Mouse (Mus musculus) stomach, embryonic 16.5 days (tissue): ENCODE data around the gene Pparg. TPM values are rescaled to one million over a fixed set of nuclear protein-coding genes. Genes with fewer than 3 reads are reported as not detected.

Experiments
- ATAC-seq: fragments of 200-750 bp; cut with Nextera tagmentation; 2 replicates; pipeline ENCODE4 v1.8.0; 2017; ENCODE audit warnings: moderate number of reproducible peaks, moderate TSS enrichment; ENCODE audit not compliant: insufficient read depth, low FRiP score
- H3K27ac ChIP-seq: fragments of 300-500 bp; sonication (generic); 2 replicates; pipeline ENCODE4 v1.5.1; 2014; ENCODE audit warnings: low read length
- H3K27me3 ChIP-seq: fragments of 300-500 bp; sonication (generic); 2 replicates; pipeline ENCODE4 v1.6.1; 2014; ENCODE audit warnings: low read length, control low read depth, mixed read lengths; ENCODE audit not compliant: control insufficient read depth, insufficient read depth
- H3K36me3 ChIP-seq: fragments of 300-500 bp; sonication (generic); 2 replicates; pipeline ENCODE4 v1.6.1; 2014; ENCODE audit warnings: low read length; ENCODE audit not compliant: control insufficient read depth, insufficient read depth
- H3K4me1 ChIP-seq: fragments of 300-500 bp; sonication (generic); 2 replicates; pipeline ENCODE4 v1.6.1; 2014; ENCODE audit warnings: low read length, control low read depth, mixed read lengths; ENCODE audit not compliant: control insufficient read depth, insufficient read depth
- H3K4me2 ChIP-seq: fragments of 300-500 bp; sonication (generic); 2 replicates; pipeline ENCODE4 v1.6.1; 2014; ENCODE audit warnings: low read depth, low read length, mixed read lengths
- H3K4me3 ChIP-seq: fragments of 300-500 bp; sonication (generic); replicated peaks from 2 replicates; pipeline ENCODE4 v1.5.1; 2014; ENCODE audit warnings: mild to moderate bottlenecking, low read length
- H3K9ac ChIP-seq: fragments of 300-500 bp; sonication (generic); 2 replicates; pipeline ENCODE4 v1.6.1; 2014; ENCODE audit warnings: low read length
- H3K9me3 ChIP-seq: fragments of 300-500 bp; sonication (generic); replicated peaks from 2 replicates; pipeline ENCODE4 v1.6.1; 2016; ENCODE audit warnings: low read length, control low read depth; ENCODE audit not compliant: control insufficient read depth
- WGBS: fragments of 180-500 bp; shearing (Covaris S2); extraction: QIAGEN DNeasy Blood & Tissue Kit; methylation state at CpG from one replicate; pipeline ENCODE4 v1.1.7; 2014; 5-methylcytosine and 5-hydroxymethylcytosine counted together
- polyA plus RNA-seq: library from polyadenylated mRNA; unstranded; fragments of >200 nt; fragmentation: Nextera tagmentation; extraction: Ambion mirVana; gene quantifications from 2 replicates; pipeline ENCODE4 v1.2.1, GENCODE M21; 2015

Pparg gene
- polyA plus RNA-seq, 1 experiment from 2014 or later, result 18.2 TPM

DNA sequence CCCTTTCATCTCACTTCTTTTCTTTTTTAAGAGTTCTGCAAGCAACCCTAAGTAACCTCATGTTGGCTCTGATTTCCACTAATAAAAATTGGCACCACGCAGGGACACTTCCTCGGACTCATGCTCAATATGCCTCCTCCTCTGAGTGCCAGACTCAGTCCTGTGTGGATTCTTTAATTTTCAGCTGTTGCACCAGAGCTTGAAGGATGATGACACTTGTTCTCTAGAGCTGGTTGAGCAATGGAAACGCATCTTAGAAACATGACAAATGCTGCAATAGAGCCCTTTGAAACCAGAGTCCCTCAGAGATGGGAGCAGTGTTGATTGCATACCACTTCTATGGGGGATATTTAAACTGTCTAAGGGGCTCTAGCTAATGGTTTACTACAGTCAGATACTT, 63.7 kb downstream of the Pparg start:
- WGBS, result 79% methylated on average over 3 of the region's 3 CpGs
- no peak overlapping the region for H3K9ac ChIP-seq

DNA sequence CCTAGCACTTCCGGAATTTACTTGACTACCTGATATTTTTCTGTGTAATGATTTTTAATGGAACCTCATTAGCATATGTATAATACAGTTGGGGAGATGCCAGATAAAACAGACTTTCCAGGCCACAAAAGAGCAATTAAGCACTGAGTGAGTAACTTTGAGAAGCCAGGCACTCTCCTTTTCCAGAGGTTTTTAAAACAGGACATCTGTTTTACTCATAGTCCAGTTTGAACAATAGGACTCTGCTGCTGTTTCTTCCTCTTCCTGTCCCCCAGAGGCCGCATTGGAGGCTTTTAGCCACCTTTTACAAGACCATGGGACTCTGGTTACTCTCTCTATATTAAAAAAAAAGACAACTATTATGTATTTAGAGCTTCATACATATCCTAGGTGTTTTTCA, 72.0 kb downstream of the Pparg start:
- WGBS, result 64% methylated on average over 2 of the region's 2 CpGs
- H3K4me3 ChIP-seq, result no peak overlapping the region
- no peaks in the 10 kb centered on the region for H3K27me3 ChIP-seq
- H3K4me2 ChIP-seq, result no peak overlapping the region
- no peak for ATAC-seq
- H3K4me1 ChIP-seq, result no peaks in the 10 kb centered on the region
- H3K36me3 ChIP-seq, result no peaks in the 10 kb centered on the region
- no peak overlapping the region for H3K27ac ChIP-seq
- no peaks in the 10 kb centered on the region for H3K9me3 ChIP-seq
- no peak overlapping the region for H3K9ac ChIP-seq

More for the DNA sequence above, 63.7 kb downstream of the Pparg start:
- Histone ChIP-seq H3K9me3 (no peaks in the 10 kb centered on the region), H3K27ac (no peak overlapping the region), H3K4me2 (no peak overlapping the region), H3K4me1 (no peaks in the 10 kb centered on the region), H3K36me3 (no peaks in the 10 kb centered on the region), H3K27me3 (no peaks in the 10 kb centered on the region), H3K4me3 (no peak overlapping the region)
- ATAC-seq, result no peak

DNA sequence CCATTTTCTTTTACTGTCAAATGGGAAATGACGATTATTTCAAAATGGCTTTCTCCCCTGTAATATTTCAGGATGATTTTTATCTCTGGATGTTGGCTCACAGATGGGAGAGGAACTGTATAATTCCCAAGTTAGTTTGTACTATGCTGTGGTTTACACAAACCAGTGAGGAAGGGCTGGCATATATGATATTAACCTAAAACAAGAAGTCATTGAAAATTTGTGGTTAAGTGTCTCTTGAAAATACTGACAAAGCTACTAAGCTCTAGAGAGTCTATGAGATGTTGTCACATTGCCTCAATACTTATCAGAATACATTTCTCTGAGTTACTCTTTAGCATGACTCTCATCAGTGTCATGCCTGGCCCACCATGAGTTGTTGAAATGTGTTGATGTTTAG, 73.3 kb downstream of the Pparg start:
- no peaks in the 10 kb centered on the region for H3K27me3 ChIP-seq
- H3K9ac ChIP-seq, result no peak overlapping the region
- H3K9me3 ChIP-seq, result no peaks in the 10 kb centered on the region
- WGBS, result 69% methylated on average over 1 of the region's 1 CpGs
- H3K36me3 ChIP-seq, result no peaks in the 10 kb centered on the region
- H3K4me1 ChIP-seq, result no peaks in the 10 kb centered on the region
- H3K27ac ChIP-seq, result no peak overlapping the region
- H3K4me3 ChIP-seq, result no peak overlapping the region
- ATAC-seq, result no peak
- no peak overlapping the region for H3K4me2 ChIP-seq

DNA sequence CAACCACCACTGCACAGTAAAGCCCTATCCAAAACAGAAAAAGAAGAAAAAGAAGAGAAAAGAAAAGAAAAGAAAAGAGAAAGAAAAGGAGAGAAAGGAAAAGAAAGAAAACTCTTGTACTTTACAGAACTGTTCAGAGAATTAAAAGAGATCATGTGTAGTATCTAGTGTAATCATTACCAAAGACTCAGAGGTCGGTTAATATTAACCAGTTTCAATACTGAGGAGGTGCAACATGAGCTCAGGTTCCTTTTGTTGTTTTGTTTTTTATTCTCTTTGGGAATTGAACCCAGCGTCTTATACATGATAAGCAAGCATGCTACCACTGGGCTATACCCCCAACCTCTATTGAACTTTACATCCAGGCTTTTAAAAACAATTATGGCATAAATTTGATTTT, 74.1 kb downstream of the Pparg start:
- Histone ChIP-seq H3K9ac (no peak overlapping the region), H3K4me1 (no peaks in the 10 kb centered on the region), H3K4me3 (no peak overlapping the region), H3K27ac (no peak overlapping the region), H3K36me3 (no peaks in the 10 kb centered on the region), H3K9me3 (no peaks in the 10 kb centered on the region), H3K4me2 (no peak overlapping the region), H3K27me3 (no peaks in the 10 kb centered on the region)
- ATAC-seq, result no peak
- WGBS, result 56% methylated on average over 2 of the region's 2 CpGs

DNA sequence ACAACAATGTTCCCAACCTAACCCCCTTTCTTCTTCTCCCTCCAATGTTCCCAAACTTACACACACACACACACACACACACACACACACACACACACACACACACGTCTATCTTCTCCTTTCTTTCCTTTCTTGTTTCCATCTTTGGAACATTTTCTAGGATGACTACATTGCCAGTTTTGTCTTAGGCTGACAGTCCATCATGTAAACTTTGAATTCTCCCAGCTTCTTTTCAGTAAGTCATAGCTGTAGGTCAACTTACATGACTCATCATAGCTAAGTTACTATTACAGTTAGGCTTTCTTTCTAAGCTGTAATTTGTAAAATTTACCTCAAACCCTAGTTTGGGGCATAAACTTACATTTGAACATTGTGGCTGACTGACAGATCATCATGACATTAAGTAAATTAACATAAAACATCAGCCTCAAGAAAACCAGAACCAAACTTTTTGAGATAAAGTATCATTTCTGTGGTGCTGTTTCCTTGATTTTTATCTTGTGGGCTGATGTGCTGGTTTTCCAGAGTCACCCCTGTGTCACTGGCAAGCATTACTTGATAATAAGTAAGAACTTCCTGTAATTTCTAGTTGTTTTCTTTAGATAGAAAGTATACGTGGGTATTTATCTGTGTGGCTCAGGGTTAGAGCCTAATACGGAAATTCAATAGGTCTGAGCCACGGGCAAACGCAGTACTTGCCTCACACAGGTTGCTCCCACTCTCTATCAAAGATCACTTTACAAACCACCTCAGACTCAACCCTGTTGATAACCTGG, 79.7 kb downstream of the Pparg start:
- H3K9me3 ChIP-seq, result no peaks in the 10 kb centered on the region
- H3K27ac ChIP-seq, result no peak overlapping the region
- H3K27me3 ChIP-seq, result no peaks in the 10 kb centered on the region
- no peak overlapping the region for H3K9ac ChIP-seq
- no peak for ATAC-seq
- H3K4me2 ChIP-seq, result no peak overlapping the region
- WGBS, result 66% methylated on average over 5 of the region's 5 CpGs
- no peaks in the 10 kb centered on the region for H3K36me3 ChIP-seq
- H3K4me3 ChIP-seq, result no peak overlapping the region
- H3K4me1 ChIP-seq, result no peaks in the 10 kb centered on the region

DNA sequence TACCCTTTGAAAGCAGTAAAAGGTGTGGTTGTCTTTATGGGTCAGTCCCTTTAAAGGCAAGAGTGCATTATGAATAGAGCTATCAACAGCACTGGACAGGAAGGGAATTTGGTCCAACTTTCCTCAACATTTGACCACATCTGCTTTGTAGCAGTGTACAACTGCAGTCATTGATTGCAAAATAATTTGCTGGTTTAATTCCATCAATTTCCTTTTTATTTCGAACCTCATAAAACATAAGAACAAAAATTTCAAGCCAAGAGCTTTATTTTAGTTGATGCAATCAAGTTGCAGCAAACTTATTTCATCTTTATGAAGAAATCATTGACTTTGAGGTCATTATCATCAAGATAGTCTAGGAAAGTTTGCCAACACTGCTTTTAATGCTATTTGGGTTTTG, 91.8 kb downstream of the Pparg start:
- 67% methylated on average over 1 of the region's 1 CpGs for WGBS
- Histone ChIP-seq H3K4me2 (no peak overlapping the region), H3K27me3 (no peaks in the 10 kb centered on the region), H3K36me3 (no peaks in the 10 kb centered on the region), H3K4me1 (no peaks in the 10 kb centered on the region), H3K27ac (no peak overlapping the region), H3K9me3 (no peaks in the 10 kb centered on the region), H3K4me3 (no peak overlapping the region), H3K9ac (no peak overlapping the region)
- no peak for ATAC-seq

DNA sequence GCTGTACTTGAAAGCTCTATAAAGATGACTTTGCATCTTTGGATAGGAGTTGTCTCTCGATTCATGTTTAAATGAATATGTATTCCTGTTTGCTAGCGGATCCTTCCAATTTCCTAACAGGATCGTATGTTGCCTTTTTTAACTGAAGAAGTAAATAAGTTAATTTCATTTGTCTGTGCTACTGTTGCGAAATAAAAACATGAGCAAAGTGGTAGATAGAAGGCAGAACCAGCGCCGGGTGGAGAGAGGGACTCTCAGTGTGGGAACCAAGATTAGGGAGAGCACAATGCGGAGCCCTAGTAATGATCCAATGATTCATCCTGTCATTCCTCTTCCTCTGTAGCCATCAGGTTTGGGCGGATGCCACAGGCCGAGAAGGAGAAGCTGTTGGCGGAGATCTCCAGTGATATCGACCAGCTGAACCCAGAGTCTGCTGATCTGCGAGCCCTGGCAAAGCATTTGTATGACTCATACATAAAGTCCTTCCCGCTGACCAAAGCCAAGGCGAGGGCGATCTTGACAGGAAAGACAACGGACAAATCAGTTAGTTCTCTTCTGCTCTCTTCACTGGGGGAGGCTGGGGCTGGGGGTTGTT, 102.1 kb downstream of the Pparg start:
- no peaks in the 10 kb centered on the region for H3K9me3 ChIP-seq
- no peaks in the 10 kb centered on the region for H3K36me3 ChIP-seq
- WGBS, result 49% methylated on average over 16 of the region's 16 CpGs
- no peak overlapping the region for H3K4me2 ChIP-seq
- no peaks in the 10 kb centered on the region for H3K27me3 ChIP-seq
- peak overlapping the region; percentile 84 for H3K27ac ChIP-seq
- H3K9ac ChIP-seq, result no peak overlapping the region
- peak; percentile 81 for ATAC-seq
- H3K4me3 ChIP-seq, result no peak overlapping the region
- peaks cover 16% of the 10 kb centered on the region for H3K4me1 ChIP-seq

DNA sequence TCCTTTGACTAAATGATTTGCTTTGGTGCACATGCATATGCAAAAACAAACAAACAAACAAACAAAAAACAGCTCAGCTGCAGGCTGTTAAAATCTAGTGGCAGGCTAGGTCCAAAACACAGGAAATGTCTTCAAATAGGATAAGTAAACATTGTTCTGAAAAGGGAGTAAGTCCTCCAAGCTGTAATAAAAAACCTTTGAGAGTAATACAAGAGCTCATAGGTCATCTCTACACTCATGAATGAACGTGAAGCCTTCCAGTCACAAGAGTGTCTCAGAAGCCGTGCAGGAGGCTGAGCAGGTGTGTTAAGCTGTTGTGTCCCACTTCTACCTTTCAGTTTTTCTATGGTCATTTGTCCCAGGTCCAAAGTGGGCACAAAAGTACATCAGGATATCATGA, 102.6 kb downstream of the Pparg start:
- no peaks in the 10 kb centered on the region for H3K9me3 ChIP-seq
- H3K36me3 ChIP-seq, result no peaks in the 10 kb centered on the region
- ATAC-seq, result no peak
- no peaks in the 10 kb centered on the region for H3K27me3 ChIP-seq
- H3K4me2 ChIP-seq, result no peak overlapping the region
- H3K4me3 ChIP-seq, result no peak overlapping the region
- H3K4me1 ChIP-seq, result peaks cover 16% of the 10 kb centered on the region
- peak overlapping the region; percentile 84 for H3K27ac ChIP-seq
- 45% methylated on average over 2 of the region's 2 CpGs for WGBS
- H3K9ac ChIP-seq, result no peak overlapping the region

DNA sequence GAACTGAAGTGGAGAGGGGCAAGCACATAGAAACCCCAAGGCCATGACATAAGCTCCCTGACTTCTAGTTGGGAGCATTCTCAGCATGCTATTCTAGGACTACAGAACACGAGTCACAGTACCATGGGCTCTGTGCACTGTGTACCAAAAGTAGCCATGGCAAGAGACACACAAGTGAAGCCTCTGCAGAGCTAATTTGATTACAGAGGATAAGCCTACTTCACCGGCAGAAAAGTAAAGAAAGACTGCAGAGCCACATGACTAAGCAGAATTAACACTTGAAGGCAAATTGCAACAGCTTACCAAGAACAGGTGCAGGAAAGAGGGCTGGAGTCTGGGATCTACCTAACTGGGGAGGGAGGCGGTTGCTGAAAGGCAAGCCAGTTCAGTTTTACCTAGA, 103.9 kb downstream of the Pparg start:
- Histone ChIP-seq H3K9me3 (no peaks in the 10 kb centered on the region), H3K4me1 (peaks cover 16% of the 10 kb centered on the region), H3K27me3 (no peaks in the 10 kb centered on the region), H3K36me3 (no peaks in the 10 kb centered on the region), H3K9ac (no peak overlapping the region), H3K27ac (no peak overlapping the region), H3K4me2 (no peak overlapping the region), H3K4me3 (no peak overlapping the region)
- no peak for ATAC-seq
- WGBS, result 45% methylated on average over 3 of the region's 3 CpGs
